Mouse (Mus musculus) hindbrain, embryonic 11.5 days (tissue): ENCODE measurements around the gene Tuba8. TPM values are rescaled to one million over a fixed set of nuclear protein-coding genes. Genes with fewer than 3 reads are reported as not detected.
A peak's percentile ranks its signal among the peaks of the same experiment; 100 is the strongest.

Source experiments
- ATAC-seq: fragments of 200-750 bp; cut with Nextera tagmentation; 2 replicates; pipeline ENCODE4 v1.8.0; 2017; ENCODE audit warnings: mild to moderate bottlenecking, moderate TSS enrichment, moderate library complexity; ENCODE audit not compliant: low FRiP score
- DNase-seq: peaks from one replicate; pipeline ENCODE4 v3.0.0-alpha.2; 2015; ENCODE audit warnings: low spot score
- H3K27ac ChIP-seq: fragments of 300-500 bp; sonication (generic); 2 replicates; pipeline ENCODE4 v1.5.1; 2014; ENCODE audit warnings: mild to moderate bottlenecking, low read depth, low read length
- H3K27me3 ChIP-seq: fragments of 300-500 bp; sonication (generic); 2 replicates; pipeline ENCODE4 v1.6.1; 2014; ENCODE audit warnings: mild to moderate bottlenecking, low read length, moderate library complexity, mixed read lengths; ENCODE audit not compliant: control insufficient read depth, insufficient read depth
- H3K36me3 ChIP-seq: fragments of 300-500 bp; sonication (generic); 2 replicates; pipeline ENCODE4 v1.6.1; 2014; ENCODE audit warnings: mild to moderate bottlenecking, low read length, moderate library complexity, mixed read lengths; ENCODE audit not compliant: control insufficient read depth, insufficient read depth
- H3K4me1 ChIP-seq: fragments of 300-500 bp; sonication (generic); replicated peaks from 2 replicates; pipeline ENCODE4 v1.6.1; 2014; ENCODE audit warnings: low read length, mixed read lengths; ENCODE audit not compliant: control insufficient read depth, insufficient read depth
- H3K4me2 ChIP-seq: fragments of 300-500 bp; sonication (generic); replicated peaks from 2 replicates; pipeline ENCODE4 v1.6.1; 2014; ENCODE audit warnings: mild to moderate bottlenecking, low read depth, low read length
- H3K4me3 ChIP-seq: fragments of 300-500 bp; sonication (generic); 2 replicates; pipeline ENCODE4 v1.5.1; 2014; ENCODE audit warnings: low read depth, low read length
- H3K9ac ChIP-seq: fragments of 300-500 bp; sonication (generic); 2 replicates; pipeline ENCODE4 v1.6.1; 2014; ENCODE audit warnings: low read depth, low read length
- H3K9me3 ChIP-seq: fragments of 300-500 bp; sonication (generic); 2 replicates; pipeline ENCODE4 v1.6.1; 2016; ENCODE audit warnings: low read length; ENCODE audit not compliant: control insufficient read depth
- WGBS: fragments of 180-500 bp; shearing (Covaris S2); extraction: QIAGEN DNeasy Blood & Tissue Kit; methylation state at CpG from one replicate; pipeline ENCODE4 v1.1.7; 2014; 5-methylcytosine and 5-hydroxymethylcytosine counted together
- polyA plus RNA-seq: library from polyadenylated mRNA; unstranded; fragments of >200 nt; fragmentation: Nextera tagmentation; extraction: Ambion mirVana; gene quantifications from 2 replicates; pipeline ENCODE4 v1.2.1, GENCODE M21; 2014

Gene Tuba8
- polyA plus RNA-seq, 1 experiment from 2014 or later = 0.54 TPM

- 60% methylated on average over 1 of the region's 1 CpGs for WGBS
- Histone ChIP-seq H3K27me3 (no peaks in the 10 kb centered on the region), H3K27ac (no peak overlapping the region), H3K9me3 (no peaks in the 10 kb centered on the region), H3K9ac (no peak overlapping the region), H3K4me3 (no peak overlapping the region), H3K4me1 (no peaks in the 10 kb centered on the region), H3K4me2 (no peak overlapping the region), H3K36me3 (no peaks in the 10 kb centered on the region)
- DNase-seq (no peak), ATAC-seq (no peak)
Measured at GRCm38 (mm10) chr6:121232652-121233051, 22.2 kb downstream of the Tuba8 start.

- H3K9me3 ChIP-seq = no peaks in the 10 kb centered on the region
- DNase-seq (no peak), ATAC-seq (no peak)
- H3K4me2 ChIP-seq = no peak overlapping the region
- no peak overlapping the region for H3K9ac ChIP-seq
- no peaks in the 10 kb centered on the region for H3K27me3 ChIP-seq
- H3K4me3 ChIP-seq = no peak overlapping the region
- H3K36me3 ChIP-seq = no peaks in the 10 kb centered on the region
- H3K4me1 ChIP-seq = no peaks in the 10 kb centered on the region
- WGBS = 90% methylated on average over 2 of the region's 2 CpGs
- H3K27ac ChIP-seq = no peak overlapping the region
Measured at GRCm38 (mm10) chr6:121236386-121236785, 25.9 kb downstream of the Tuba8 start.

DNA sequence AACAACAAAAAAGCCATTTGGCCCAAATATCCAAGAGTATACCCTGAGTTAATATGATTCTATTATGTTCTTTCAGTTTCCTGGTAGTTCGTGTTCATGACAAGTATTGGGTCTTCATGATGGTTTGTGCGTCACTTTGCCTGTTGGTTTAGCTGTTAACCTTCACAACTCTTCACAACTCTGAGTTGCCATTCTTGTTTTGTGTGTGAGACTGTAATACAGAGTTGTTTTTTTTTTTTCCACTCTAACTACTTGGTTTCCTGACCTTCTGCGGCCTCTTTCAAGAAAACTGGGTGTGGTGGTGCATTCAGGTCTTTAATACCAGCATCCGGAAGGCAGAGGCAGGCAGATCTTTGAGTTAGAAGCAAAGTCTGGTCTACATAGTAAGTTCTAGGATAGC is 27.7 kb downstream of the Tuba8 start:
- Histone ChIP-seq H3K9me3 (no peaks in the 10 kb centered on the region), H3K27me3 (0 out of 2 replicates have a peak, but pooled peaks cover 2% of the 10 kb centered on the region), H3K4me1 (no peaks in the 10 kb centered on the region), H3K9ac (no peak overlapping the region), H3K27ac (no peak overlapping the region), H3K4me2 (no peak overlapping the region), H3K36me3 (no peaks in the 10 kb centered on the region), H3K4me3 (no peak overlapping the region)
- ATAC-seq (no peak), DNase-seq (no peak)
- WGBS = 91% methylated on average over 4 of the region's 4 CpGs

DNA sequence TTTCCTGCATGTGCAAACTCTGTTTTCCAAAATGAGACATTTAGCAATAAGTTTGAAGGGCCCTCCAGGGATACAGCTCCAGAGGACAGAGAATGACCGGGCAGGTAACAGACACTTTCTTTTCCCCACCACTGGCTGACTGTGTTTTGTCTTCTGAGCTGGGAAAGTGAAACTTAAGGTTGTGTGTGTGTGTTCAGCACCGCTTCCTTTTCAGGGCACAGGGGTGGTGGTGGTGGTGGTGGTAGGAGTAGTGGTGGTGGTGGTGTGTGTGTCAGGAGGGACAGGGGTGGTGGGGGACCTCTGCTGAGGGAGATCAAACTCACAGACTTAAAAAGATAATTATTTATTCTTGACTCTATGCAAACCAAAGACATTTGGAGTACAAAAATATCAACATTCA is 31.3 kb downstream of the Tuba8 start:
- H3K4me3 ChIP-seq = no peak overlapping the region
- no peak for ATAC-seq
- H3K9me3 ChIP-seq = no peaks in the 10 kb centered on the region
- no peak for DNase-seq
- H3K9ac ChIP-seq = no peak overlapping the region
- 75% methylated on average over 2 of the region's 2 CpGs for WGBS
- no peaks in the 10 kb centered on the region for H3K4me1 ChIP-seq
- no peak overlapping the region for H3K4me2 ChIP-seq
- 0 out of 2 replicates have a peak, but pooled peaks cover 2% of the 10 kb centered on the region for H3K27me3 ChIP-seq
- no peak overlapping the region for H3K27ac ChIP-seq
- no peaks in the 10 kb centered on the region for H3K36me3 ChIP-seq

- DNase-seq = no peak
Measured at GRCm38 (mm10) chr6:121243161-121243560, 32.7 kb downstream of the Tuba8 start.

GRCm38 (mm10) chr6:121245127-121246036 is 34.9 kb downstream of the Tuba8 start, which contains the start of gene Usp18:
TSS of gene Usp18 (plus strand) at chr6:121245906.
- H3K9me3 ChIP-seq = no peaks in the 10 kb centered on the region
- ATAC-seq (peak; percentile 92), DNase-seq (peak; percentile 85)
- H3K9ac ChIP-seq = peak within 1 kb of the TSS; percentile 40
- H3K27me3 ChIP-seq = 0 out of 2 replicates have a peak, but pooled peaks cover 2% of the 10 kb centered on the region
- H3K36me3 ChIP-seq = no peaks in the 10 kb centered on the region
- peak within 1 kb of the TSS; percentile 45 for H3K4me3 ChIP-seq
- H3K4me1 ChIP-seq = no peaks in the 10 kb centered on the region
- no peak within 1 kb of the TSS for H3K27ac ChIP-seq
- H3K4me2 ChIP-seq = peak within 1 kb of the TSS; percentile 47
- 11% methylated on average over 35 of the region's 35 CpGs for WGBS

More at GRCm38 (mm10) chr6:121243161-121243560, 32.7 kb downstream of the Tuba8 start:
- no peak for ATAC-seq
- H3K4me2 ChIP-seq = no peak overlapping the region
- H3K4me3 ChIP-seq = no peak overlapping the region
- H3K27ac ChIP-seq = no peak overlapping the region
- H3K4me1 ChIP-seq = no peaks in the 10 kb centered on the region
- 64% methylated on average over 10 of the region's 10 CpGs for WGBS
- H3K27me3 ChIP-seq = 0 out of 2 replicates have a peak, but pooled peaks cover 2% of the 10 kb centered on the region
- H3K9me3 ChIP-seq = no peaks in the 10 kb centered on the region
- H3K36me3 ChIP-seq = no peaks in the 10 kb centered on the region
- H3K9ac ChIP-seq = no peak overlapping the region

GRCm38 (mm10) chr6:121246037-121246361 is 35.5 kb downstream of the Tuba8 start:
- no peaks in the 10 kb centered on the region for H3K9me3 ChIP-seq
- 19% methylated on average over 4 of the region's 4 CpGs for WGBS
- 0 out of 2 replicates have a peak, but pooled peaks have one; percentile 36 for ATAC-seq
- no peaks in the 10 kb centered on the region for H3K36me3 ChIP-seq
- H3K4me2 ChIP-seq = peak overlapping the region; percentile 47
- H3K27ac ChIP-seq = no peak overlapping the region
- no peak for DNase-seq
- peak overlapping the region; percentile 45 for H3K4me3 ChIP-seq
- H3K9ac ChIP-seq = peak overlapping the region; percentile 40
- H3K27me3 ChIP-seq = 0 out of 2 replicates have a peak, but pooled peaks cover 2% of the 10 kb centered on the region
- H3K4me1 ChIP-seq = no peaks in the 10 kb centered on the region

GRCm38 (mm10) chr6:121250406-121250805 is 39.9 kb downstream of the Tuba8 start:
- no peaks in the 10 kb centered on the region for H3K4me1 ChIP-seq
- WGBS = 53% methylated on average over 1 of the region's 1 CpGs
- H3K9me3 ChIP-seq = no peaks in the 10 kb centered on the region
- no peak overlapping the region for H3K4me3 ChIP-seq
- no peaks in the 10 kb centered on the region for H3K27me3 ChIP-seq
- no peak overlapping the region for H3K27ac ChIP-seq
- no peak overlapping the region for H3K9ac ChIP-seq
- no peak overlapping the region for H3K4me2 ChIP-seq
- ATAC-seq (no peak), DNase-seq (no peak)
- H3K36me3 ChIP-seq = no peaks in the 10 kb centered on the region

- no peak overlapping the region for H3K4me2 ChIP-seq
- no peaks in the 10 kb centered on the region for H3K36me3 ChIP-seq
- 81% methylated on average over 5 of the region's 5 CpGs for WGBS
- no peak overlapping the region for H3K4me3 ChIP-seq
- no peak overlapping the region for H3K27ac ChIP-seq
- H3K9me3 ChIP-seq = no peaks in the 10 kb centered on the region
- no peaks in the 10 kb centered on the region for H3K4me1 ChIP-seq
- no peak overlapping the region for H3K9ac ChIP-seq
- no peak for ATAC-seq
- H3K27me3 ChIP-seq = no peaks in the 10 kb centered on the region
- no peak for DNase-seq
Measured at GRCm38 (mm10) chr6:121251256-121251655, 40.8 kb downstream of the Tuba8 start.
